Mouse (Mus musculus) CH12.LX (cell line): ENCODE results near the gene Cda. TPM values are rescaled to one million over a fixed set of nuclear protein-coding genes. Genes with fewer than 3 reads are reported as not detected.
A peak's percentile ranks its signal among the peaks of the same experiment; 100 is the strongest.

Experiments
- DNase-seq: peaks from one replicate; pipeline ENCODE4 v3.0.0-alpha.2; 2013; ENCODE audit errors: extremely low read depth
- H3K27ac ChIP-seq: 2 replicates; pipeline ENCODE4 v1.5.1; 2012; ENCODE audit warnings: low read depth, mild to moderate bottlenecking, control low read depth, moderate library complexity; ENCODE audit not compliant: insufficient read depth
- H3K27me3 ChIP-seq: replicated peaks from 2 replicates; pipeline ENCODE3; 2012; ENCODE audit warnings: inconsistent platforms
- H3K36me3 ChIP-seq, 2 experiments: replicated peaks in 1 of 2; 2 replicates each; pipeline versions ENCODE3 to v1.6.1; 2012; ENCODE audit warnings: inconsistent platforms in 1 of 2, low read length in 1 of 2, mild to moderate bottlenecking in 1 of 2, mixed read lengths in 1 of 2, moderate library complexity in 1 of 2; ENCODE audit not compliant: control insufficient read depth in 1 of 2, insufficient read depth in 1 of 2
- H3K4me1 ChIP-seq, 2 experiments: 2 replicates each; pipeline ENCODE4 v1.6.1; 2012; ENCODE audit warnings: inconsistent platforms in 1 of 2, moderate library complexity in 1 of 2; ENCODE audit not compliant: insufficient read depth in 2 of 2, control insufficient read depth in 1 of 2
- H3K4me2 ChIP-seq: 2 replicates; pipeline ENCODE4 v1.6.1; 2012; ENCODE audit warnings: low read depth, mild to moderate bottlenecking, control low read depth; ENCODE audit not compliant: poor library complexity, insufficient read depth, severe bottlenecking
- H3K4me3 ChIP-seq, 3 experiments: fragments of 150-350 bp in 1 of 3; sonication (generic) in 1 of 3; replicated peaks in 1 of 3; 2 replicates each; pipeline versions ENCODE3 to v1.5.1; 2011 to 2012; ENCODE audit warnings: low read depth in 2 of 3, low read length in 2 of 3, mild to moderate bottlenecking in 2 of 3, moderate library complexity in 2 of 3, control low read depth in 1 of 3, improper control_type of control experiment in 1 of 3, inconsistent platforms in 1 of 3, mixed read lengths in 1 of 3; ENCODE audit not compliant: poor library complexity in 1 of 3
- H3K79me2 ChIP-seq: replicated peaks from 2 replicates; pipeline ENCODE4 v1.6.1; 2012; ENCODE audit warnings: mild to moderate bottlenecking, moderate library complexity; ENCODE audit not compliant: control insufficient read depth, poor library complexity, insufficient read depth, severe bottlenecking; ENCODE audit errors: extremely low read depth
- H3K9ac ChIP-seq: 2 replicates; pipeline ENCODE4 v1.6.1; 2012; ENCODE audit warnings: low read depth, mild to moderate bottlenecking, control low read depth, moderate library complexity; ENCODE audit not compliant: insufficient read depth
- H3K9me3 ChIP-seq: replicated peaks from 2 replicates; pipeline ENCODE3; 2012; ENCODE audit warnings: low read length, inconsistent platforms, mixed read lengths
- BHLHE40 ChIP-seq: IDR thresholded peaks from 2 replicates; pipeline ENCODE4 v1.6.1; 2011; ENCODE audit warnings: mild to moderate bottlenecking, low read depth, low read length, improper control_type of control experiment
- CHD1 ChIP-seq: IDR thresholded peaks from 2 replicates; pipeline ENCODE4 v1.6.1; 2012; ENCODE audit warnings: low read depth, low read length, improper control_type of control experiment, inconsistent platforms
- CHD2 ChIP-seq: IDR thresholded peaks from 2 replicates; pipeline ENCODE4 v1.6.1; 2011; ENCODE audit warnings: low read length, improper control_type of control experiment
- CTCF ChIP-seq, 2 experiments: IDR thresholded peaks in 1 of 2; conservative IDR thresholded peaks in 1 of 2; 2 replicates each; pipeline ENCODE4 v1.5.1; 2011 to 2012; ENCODE audit warnings: low read depth in 2 of 2, low read length in 2 of 2, improper control_type of control experiment in 1 of 2, inconsistent platforms in 1 of 2, mild to moderate bottlenecking in 1 of 2, moderate library complexity in 1 of 2
- ELF1 ChIP-seq: IDR thresholded peaks from 2 replicates; pipeline ENCODE4 v1.6.1; 2014; ENCODE audit warnings: low read depth, mild to moderate bottlenecking, inconsistent platforms, low read length, improper control_type of control experiment
- EP300 ChIP-seq: IDR thresholded peaks from 2 replicates; pipeline ENCODE4 v1.6.1; 2011; ENCODE audit warnings: low read length, improper control_type of control experiment
- ETS1 ChIP-seq: conservative IDR thresholded peaks from 2 replicates; pipeline ENCODE4 v1.6.1; 2012; ENCODE audit warnings: low read depth, mild to moderate bottlenecking, inconsistent platforms, low read length, improper control_type of control experiment, moderate library complexity
- IRF4 ChIP-seq: IDR thresholded peaks from 2 replicates; pipeline ENCODE4 v1.6.1; 2014; ENCODE audit warnings: low read depth, mild to moderate bottlenecking, inconsistent platforms, low read length, improper control_type of control experiment
- JUN ChIP-seq: IDR thresholded peaks from 2 replicates; pipeline ENCODE4 v1.6.1; 2011; ENCODE audit warnings: low read depth, mild to moderate bottlenecking, low read length, improper control_type of control experiment, moderate library complexity; ENCODE audit not compliant: insufficient read depth
- JUND ChIP-seq: conservative IDR thresholded peaks from 2 replicates; pipeline ENCODE4 v1.6.1; 2011; ENCODE audit warnings: low read depth, low read length, improper control_type of control experiment
- KAT2A ChIP-seq: IDR thresholded peaks from 2 replicates; pipeline ENCODE4 v1.6.1; 2012; ENCODE audit warnings: low read length, improper control_type of control experiment, inconsistent platforms; ENCODE audit not compliant: insufficient replicate concordance
- MAFK ChIP-seq: IDR thresholded peaks from 2 replicates; pipeline ENCODE4 v1.6.1; 2011; ENCODE audit warnings: low read length, improper control_type of control experiment; ENCODE audit not compliant: insufficient replicate concordance
- MAX ChIP-seq: IDR thresholded peaks from 2 replicates; pipeline ENCODE4 v1.6.1; 2011; ENCODE audit warnings: low read length, improper control_type of control experiment
- MAZ ChIP-seq: IDR thresholded peaks from 2 replicates; pipeline ENCODE4 v1.6.1; 2012; ENCODE audit warnings: low read depth, mild to moderate bottlenecking, inconsistent platforms, low read length, improper control_type of control experiment, moderate library complexity
- MXI1 ChIP-seq: IDR thresholded peaks from 2 replicates; pipeline ENCODE4 v1.6.1; 2011; ENCODE audit warnings: mild to moderate bottlenecking, low read depth, low read length, improper control_type of control experiment
- MYC ChIP-seq: IDR thresholded peaks from 2 replicates; pipeline ENCODE4 v1.6.1; 2011; ENCODE audit warnings: low read depth, mild to moderate bottlenecking, improper control_type of control experiment, low read length
- NELFE ChIP-seq: IDR thresholded peaks from 2 replicates; pipeline ENCODE4 v1.6.1; 2011; ENCODE audit warnings: low read depth, low read length, improper control_type of control experiment
- NRF1 ChIP-seq: IDR thresholded peaks from 2 replicates; pipeline ENCODE4 v1.6.1; 2014; ENCODE audit warnings: low read depth, mild to moderate bottlenecking, inconsistent platforms, low read length, improper control_type of control experiment, moderate library complexity
- PAX5 ChIP-seq: IDR thresholded peaks from 2 replicates; pipeline ENCODE4 v1.6.1; 2012; ENCODE audit warnings: low read length, inconsistent platforms, mixed read lengths
- SMC3 ChIP-seq: IDR thresholded peaks from 2 replicates; pipeline ENCODE4 v1.6.1; 2011; ENCODE audit warnings: low read depth, low read length, improper control_type of control experiment
- TBP ChIP-seq: conservative IDR thresholded peaks from 2 replicates; pipeline ENCODE4 v1.6.1; 2011; ENCODE audit warnings: low read depth, low read length, improper control_type of control experiment
- USF2 ChIP-seq: conservative IDR thresholded peaks from 2 replicates; pipeline ENCODE4 v1.6.1; 2011; ENCODE audit warnings: low read depth, low read length, improper control_type of control experiment
- ZKSCAN1 ChIP-seq: IDR thresholded peaks from 2 replicates; pipeline ENCODE4 v1.6.1; 2012; ENCODE audit warnings: low read depth, inconsistent platforms, low read length, improper control_type of control experiment, borderline replicate concordance
- ZMIZ1 ChIP-seq: IDR thresholded peaks from 2 replicates; pipeline ENCODE4 v1.6.1; 2012; ENCODE audit warnings: low read depth, mild to moderate bottlenecking, inconsistent platforms, low read length, improper control_type of control experiment
- ZNF384 ChIP-seq: IDR thresholded peaks from 2 replicates; pipeline ENCODE4 v1.6.1; 2012; ENCODE audit warnings: low read depth, low read length, improper control_type of control experiment, inconsistent platforms
- dilution Hi-C: fragments of 300-500 bp; cut with MboI; formaldehyde crosslinking; loops from 2 replicates; pipeline ENCODE4 v1.14.3; 2020; ENCODE audit warnings: low sequenced_read_pairs; ENCODE audit not compliant: extremely low pct_unique_long_range_greater_than_20kb, extremely low pct_ligation_motif_present
- in situ Hi-C: fragments of 300-500 bp; cut with MboI; formaldehyde crosslinking; loops from 3 replicates; pipeline ENCODE4 v1.14.3; 2019; ENCODE audit warnings: low sequenced_read_pairs, low pct_ligation_motif_present, low pct_unique_long_range_greater_than_20kb, mixed read lengths
- polyA plus RNA-seq: library from polyadenylated mRNA; unstranded; fragments of >175 nt; gene quantifications from 2 replicates; pipeline ENCODE4 v1.2.1, GENCODE M21; 2012; ENCODE audit warnings: low read depth; ENCODE audit not compliant: insufficient read length
- total RNA-seq, 2 experiments: library from RNA; depleted of rRNA; stranded (reverse); fragments of 300-350 nt in 1 of 2; fragments of >200 nt in 1 of 2; gene quantifications; 2 replicates each; pipeline ENCODE4 v1.2.3; 2012 to 2014

Cda gene
- total and polyA plus RNA-seq, 3 experiments = not detected

DNA sequence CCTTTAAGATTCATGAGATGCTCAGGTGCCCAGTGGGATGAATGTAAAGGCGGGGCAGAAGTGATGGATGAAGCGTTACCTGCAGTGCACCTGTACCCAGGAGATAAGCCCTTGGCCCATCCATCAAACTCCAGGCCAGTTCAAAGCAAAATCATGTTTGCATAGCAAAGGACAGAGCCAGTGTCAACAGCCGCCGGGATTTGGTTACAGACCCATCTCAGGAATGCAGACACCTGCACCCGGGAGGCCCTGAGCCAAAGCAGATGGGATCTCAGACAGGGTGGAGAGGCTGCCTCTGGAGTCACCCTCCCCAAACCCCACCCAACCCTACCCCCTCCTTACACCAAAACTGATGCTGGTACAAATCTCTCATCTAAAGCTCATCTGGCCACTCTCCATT lies 43.2 kb upstream of the Cda start:
- Histone ChIP-seq H3K9ac (no peak overlapping the region), H3K79me2 (no peaks in the 10 kb centered on the region), H3K4me2 (no peak overlapping the region), H3K27ac (no peak overlapping the region), H3K4me3 (no peak overlapping the region), H3K4me1 (peaks cover 7 to 8% of the 10 kb centered on the region in 2 experiments), H3K27me3 (peaks cover 86% of the 10 kb centered on the region), H3K9me3 (peaks cover 6% of the 10 kb centered on the region), H3K36me3 (no peaks in the 10 kb centered on the region)
- TF ChIP-seq MYC (no peak), PAX5 (no peak), CHD1 (no peak)
- dilution Hi-C loops (no loop called here), in situ Hi-C loops (loop anchor here (25.0 kb wide), 1 partner anchor 449 kb away; no protein-coding TSS in a partner anchor)
- no peak for DNase-seq

GRCm38 (mm10) chr4:138407479-138408194 lies 39.8 kb upstream of the Cda start:
- peaks cover 6% of the 10 kb centered on the region for H3K9me3 ChIP-seq
- peaks cover 7 to 8% of the 10 kb centered on the region in 2 experiments for H3K4me1 ChIP-seq
- H3K27me3 ChIP-seq = peaks cover 79% of the 10 kb centered on the region
- no peak overlapping the region for H3K9ac ChIP-seq
- DNase-seq = peak; percentile 63
- H3K4me2 ChIP-seq = no peak overlapping the region
- no peak overlapping the region for H3K4me3 ChIP-seq
- H3K27ac ChIP-seq = no peak overlapping the region
- TF ChIP-seq TBP = peak; percentile 81; the same call in 1 of the 2 replicates
- no peak for TF ChIP-seq CTCF (conservative IDR thresholded peaks at IDR 0.05 in 1 of 2, IDR thresholded peaks at IDR 0.05 in 1 of 2; ENCODE audit: low read depth in 2 of 2, low read length in 2 of 2)
- TF ChIP-seq MAX = no peak
- TF ChIP-seq CHD1 = no peak
- TF ChIP-seq CHD2 = no peak
- peak; percentile 84 for TF ChIP-seq JUN
- no peak; the same call in 1 of the 2 replicates for TF ChIP-seq MAFK
- peak; percentile 89 for TF ChIP-seq JUND
- TF ChIP-seq EP300 = peak; percentile 74
- TF ChIP-seq SMC3 = no peak
- no peak for TF ChIP-seq KAT2A
- no peak for TF ChIP-seq NELFE
- TF ChIP-seq PAX5 = no peak
- TF ChIP-seq ZMIZ1 = no peak
- TF ChIP-seq MAZ = no peak
- TF ChIP-seq ZKSCAN1 = peak; percentile 54; the same call in 1 of the 2 replicates
- TF ChIP-seq ZNF384 = peak; percentile 52
- peak; percentile 91 for TF ChIP-seq IRF4
- TF ChIP-seq BHLHE40 = no peak
- TF ChIP-seq MYC = no peak
- no peak for TF ChIP-seq NRF1
- 0 out of 2 replicates have a peak, but pooled peaks have one; percentile 18 for TF ChIP-seq ETS1
- TF ChIP-seq ELF1 = peak; percentile 22; the same call in 1 of the 2 replicates
- TF ChIP-seq USF2 = no peak
- no peak for TF ChIP-seq MXI1
- dilution Hi-C loops (no loop called here), in situ Hi-C loops (loop anchor here (25.0 kb wide), 1 partner anchor 445 kb away; no protein-coding TSS in a partner anchor)
- no peaks in the 10 kb centered on the region for H3K36me3 ChIP-seq
- no peaks in the 10 kb centered on the region for H3K79me2 ChIP-seq
